Comparison of ENCODE assay signal across 21 mouse cellular contexts in genomic region chr4:99944606-99945005, GRCm38 (mm10).
"Had no signal": no experiment of that assay in that cellular context is flagged by ENCODE, and none has a peak within 500 bp of the region (broad histone marks: within the 10 kb centered on the region; RNA-seq: fewer than 3 reads in every experiment).

No protein-coding gene starts in this region.

- DNase-seq: gastrocnemius, postnatal 14 days; heart, adult 2 months; heart, postnatal 10 days; heart, postnatal 4 days; kidney, adult 11 months; kidney, adult 9 months; kidney, postnatal 14 days; kidney, postnatal 36 days; layer of hippocampus, adult 9-11 months; layer of hippocampus, postnatal 36 days; left cerebral cortex, postnatal 4 days had no signal

- H3K4me3 ChIP-seq: heart, adult 2 months; heart, embryonic 12.5 days; hindbrain, embryonic 10.5 days; hindbrain, embryonic 12.5 days; kidney, embryonic 15.5 days; limb, embryonic 13.5 days; limb, embryonic 15.5 days; liver, embryonic 12.5 days had no signal

- H3K27me3 ChIP-seq: heart, embryonic 12.5 days; hindbrain, embryonic 12.5 days; kidney, embryonic 15.5 days; limb, embryonic 13.5 days; limb, embryonic 15.5 days; liver, embryonic 12.5 days had no signal

- H3K4me1 ChIP-seq: hindbrain, embryonic 12.5 days; kidney, embryonic 15.5 days had no signal

- H3K36me3 ChIP-seq: hindbrain, embryonic 10.5 days; hindbrain, embryonic 12.5 days; kidney, embryonic 15.5 days; limb, embryonic 13.5 days; limb, embryonic 15.5 days; liver, embryonic 12.5 days had no signal

- H3K27ac ChIP-seq: heart, adult 2 months; hindbrain, embryonic 10.5 days; hindbrain, embryonic 12.5 days; hindbrain, embryonic 14.5 days; kidney, embryonic 15.5 days; kidney, postnatal 0 days; limb, embryonic 13.5 days; limb, embryonic 15.5 days; liver, embryonic 12.5 days; liver, embryonic 14.5 days had no signal
